Mouse (Mus musculus) intestine, postnatal 0 days (tissue): ENCODE measurements at regions not wholly inside any gene's neighbourhood (a gene's known extent, or its start where the extent isn't known, plus 50 kb on each side); places are given as distances from the start of the nearest gene placed in this dataset.
"Not testable (repeated sequence)": the region's sequence is repeated elsewhere in the genome, so short reads cannot be mapped to it uniquely, and the experiment has no call there.

Experiments used
- ATAC-seq: fragments of 200-750 bp; cut with Nextera tagmentation; 2 replicates; pipeline ENCODE4 v1.8.0; 2017; ENCODE audit warnings: mild to moderate bottlenecking, moderate TSS enrichment, moderate library complexity
- H3K27ac ChIP-seq: fragments of 300-500 bp; sonication (generic); 2 replicates; pipeline ENCODE4 v1.5.1; 2014; ENCODE audit warnings: mild to moderate bottlenecking, low read depth, low read length, moderate library complexity
- H3K27me3 ChIP-seq: fragments of 300-500 bp; sonication (generic); replicated peaks from 2 replicates; pipeline ENCODE4 v1.6.1; 2014; ENCODE audit warnings: low read length, mixed read lengths; ENCODE audit not compliant: control insufficient read depth, insufficient read depth
- H3K36me3 ChIP-seq: fragments of 300-500 bp; sonication (generic); 2 replicates; pipeline ENCODE4 v1.6.1; 2014; ENCODE audit warnings: mild to moderate bottlenecking, moderate library complexity; ENCODE audit not compliant: control insufficient read depth, insufficient read depth
- H3K4me1 ChIP-seq: fragments of 300-500 bp; sonication (generic); replicated peaks from 2 replicates; pipeline ENCODE4 v1.6.1; 2014; ENCODE audit warnings: antibody characterized with exemption, low read length, mixed read lengths; ENCODE audit not compliant: control insufficient read depth, insufficient read depth
- H3K4me2 ChIP-seq: fragments of 300-500 bp; sonication (generic); replicated peaks from 2 replicates; pipeline ENCODE4 v1.6.1; 2014; ENCODE audit warnings: low read depth, mild to moderate bottlenecking, moderate library complexity
- H3K4me3 ChIP-seq: fragments of 300-500 bp; sonication (generic); 2 replicates; pipeline ENCODE4 v1.5.1; 2014; ENCODE audit warnings: low read depth, low read length
- H3K9ac ChIP-seq: fragments of 300-500 bp; sonication (generic); 2 replicates; pipeline ENCODE4 v1.6.1; 2014; ENCODE audit warnings: mild to moderate bottlenecking, low read depth, low read length
- H3K9me3 ChIP-seq: fragments of 300-500 bp; sonication (generic); 2 replicates; pipeline ENCODE4 v1.6.1; 2016; ENCODE audit warnings: mixed run types; ENCODE audit not compliant: control insufficient read depth
- CTCF ChIP-seq: sonication (generic); IDR thresholded peaks from 2 replicates; pipeline ENCODE4 v1.5.1; 2016; ENCODE audit warnings: low read depth, mild to moderate bottlenecking, control low read depth, antibody characterized with exemption, moderate library complexity
- WGBS: fragments of 180-500 bp; shearing (Covaris S2); extraction: QIAGEN DNeasy Blood & Tissue Kit; methylation state at CpG from one replicate; pipeline ENCODE4 v1.1.7; 2014; 5-methylcytosine and 5-hydroxymethylcytosine counted together

DNA sequence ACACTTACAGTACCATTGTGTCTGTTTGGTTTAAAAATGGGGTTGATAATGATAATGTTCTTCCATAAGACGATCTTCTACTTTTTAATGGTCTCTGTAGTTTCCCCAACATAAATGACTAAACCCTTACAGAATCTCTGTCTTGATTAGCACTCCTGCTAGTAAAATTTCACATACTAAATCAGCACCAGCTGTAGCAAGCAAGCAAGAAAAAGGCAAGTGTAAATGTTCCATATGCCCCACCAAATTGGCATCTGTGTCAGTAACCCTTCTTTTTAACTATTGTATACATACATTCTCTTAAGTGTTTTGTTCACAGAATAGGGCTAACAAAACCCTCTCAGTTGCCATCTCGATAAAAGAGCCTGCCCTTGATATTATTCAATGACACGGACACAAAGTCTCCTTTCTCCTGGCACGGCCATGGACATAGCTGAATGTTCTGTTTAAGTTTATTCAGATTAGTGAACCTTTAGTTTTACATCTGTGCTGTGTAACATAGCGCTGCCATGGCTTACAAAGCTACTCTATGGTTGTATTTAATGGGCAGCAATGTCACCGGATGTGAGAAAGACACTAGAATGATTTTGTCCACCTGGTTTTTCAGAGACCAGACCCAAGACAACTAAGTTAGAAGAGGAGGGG, 414.3 kb downstream of the Gtdc1 start:
- Histone ChIP-seq H3K36me3 (no peaks in the 10 kb centered on the region), H3K27me3 (no peaks in the 10 kb centered on the region), H3K9me3 (no peaks in the 10 kb centered on the region), H3K9ac (no peak overlapping the region), H3K4me1 (no peaks in the 10 kb centered on the region), H3K4me2 (no peak overlapping the region), H3K27ac (no peak overlapping the region), H3K4me3 (no peak overlapping the region)
- WGBS: 80% methylated on average over 6 of the region's 6 CpGs
- no peak for ATAC-seq
- no peak for TF ChIP-seq CTCF

GRCm38 (mm10) chr2:44512334-44512733, 415.1 kb downstream of the Gtdc1 start:
- Histone ChIP-seq H3K4me1 (no peaks in the 10 kb centered on the region), H3K9ac (no peak overlapping the region), H3K9me3 (no peaks in the 10 kb centered on the region), H3K4me2 (no peak overlapping the region), H3K4me3 (no peak overlapping the region), H3K36me3 (no peaks in the 10 kb centered on the region), H3K27ac (no peak overlapping the region), H3K27me3 (no peaks in the 10 kb centered on the region)
- WGBS: 47% methylated on average over 8 of the region's 8 CpGs
- no peak for ATAC-seq
- no peak for TF ChIP-seq CTCF

DNA sequence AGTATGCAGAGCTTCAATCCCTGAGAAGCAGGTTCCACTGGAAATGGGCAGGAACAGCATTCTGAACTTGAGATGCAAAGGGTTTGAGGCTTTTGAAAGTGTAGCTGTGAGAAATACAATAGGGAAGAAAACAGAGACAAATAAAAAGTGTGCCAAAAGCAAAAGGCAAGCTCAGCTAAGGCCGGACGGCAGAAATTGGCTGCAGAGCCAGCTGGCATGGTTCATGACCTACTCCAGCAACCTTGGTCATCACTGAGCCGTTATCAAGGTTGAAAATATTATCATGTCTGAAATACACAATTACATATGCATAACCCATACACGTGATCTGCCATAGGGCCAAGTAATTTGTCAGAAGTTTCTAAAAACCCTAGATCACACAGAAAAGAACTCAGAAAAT, 418.4 kb downstream of the Gtdc1 start:
- Histone ChIP-seq H3K9me3 (no peaks in the 10 kb centered on the region), H3K36me3 (no peaks in the 10 kb centered on the region), H3K27ac (no peak overlapping the region), H3K4me1 (no peaks in the 10 kb centered on the region), H3K9ac (no peak overlapping the region), H3K27me3 (no peaks in the 10 kb centered on the region), H3K4me3 (no peak overlapping the region), H3K4me2 (no peak overlapping the region)
- ATAC-seq: no peak
- no peak for TF ChIP-seq CTCF
- 82% methylated on average over 4 of the region's 4 CpGs for WGBS

DNA sequence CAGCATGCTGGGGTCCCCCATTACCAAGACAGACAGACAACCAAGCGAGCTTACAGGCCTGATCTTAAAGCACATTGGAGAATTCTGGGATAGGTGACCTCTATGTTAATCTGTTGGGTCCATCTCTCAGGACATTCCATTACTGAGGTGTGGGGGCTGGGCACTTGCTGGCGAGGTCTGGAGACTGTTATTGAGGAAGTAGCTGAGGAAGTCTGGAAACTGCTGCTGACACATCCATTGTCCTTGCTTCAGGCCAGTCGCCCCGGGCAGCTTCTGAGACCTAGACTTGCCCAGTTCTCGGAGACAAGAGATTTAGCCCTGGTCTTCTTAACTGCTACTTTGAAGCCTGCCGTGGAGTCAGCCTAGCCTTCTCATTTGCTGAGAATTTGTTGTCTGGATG, 423.2 kb downstream of the Gtdc1 start:
- TF ChIP-seq CTCF: no peak
- H3K4me3 ChIP-seq: no peak overlapping the region
- no peaks in the 10 kb centered on the region for H3K27me3 ChIP-seq
- H3K4me2 ChIP-seq: no peak overlapping the region
- no peak overlapping the region for H3K9ac ChIP-seq
- ATAC-seq: no peak
- H3K4me1 ChIP-seq: no peaks in the 10 kb centered on the region
- H3K36me3 ChIP-seq: no peaks in the 10 kb centered on the region
- H3K9me3 ChIP-seq: no peaks in the 10 kb centered on the region
- no peak overlapping the region for H3K27ac ChIP-seq
- WGBS: 64% methylated on average over 6 of the region's 6 CpGs

DNA sequence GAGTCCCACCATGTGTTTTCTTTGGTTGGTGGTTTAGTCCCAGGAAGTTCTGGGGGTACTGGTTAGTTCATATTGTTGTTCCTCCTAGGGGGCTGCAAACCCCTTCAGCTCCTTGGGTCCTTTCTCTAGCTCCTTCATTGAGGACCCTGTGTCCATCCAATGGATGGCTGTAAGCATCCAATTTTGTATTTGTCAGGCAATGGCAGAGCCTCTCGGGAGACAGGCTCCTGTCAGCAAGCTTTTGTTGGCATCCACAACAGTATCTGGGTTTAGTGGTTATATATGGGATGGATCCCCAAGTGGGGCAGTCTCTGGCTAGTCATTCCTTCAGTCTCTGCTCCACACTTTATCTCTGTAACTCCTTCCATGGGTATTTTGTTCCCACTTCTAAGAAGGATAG, 436.7 kb downstream of the Gtdc1 start:
- not testable (repeated sequence) for ATAC-seq, H3K36me3 ChIP-seq
- WGBS: 93% methylated on average over 1 of the region's 1 CpGs

GRCm38 (mm10) chr2:44490230-44490629, 437.2 kb downstream of the Gtdc1 start:
- no peak for ATAC-seq
- WGBS: 94% methylated on average over 4 of the region's 4 CpGs
- no peak for TF ChIP-seq CTCF

More for the DNA sequence above, 436.7 kb downstream of the Gtdc1 start:
- not testable (repeated sequence) for H3K27me3 ChIP-seq, H3K4me3 ChIP-seq, H3K9ac ChIP-seq, H3K27ac ChIP-seq, H3K9me3 ChIP-seq, H3K4me1 ChIP-seq, H3K4me2 ChIP-seq

GRCm38 (mm10) chr2:44485880-44486279, 441.6 kb downstream of the Gtdc1 start:
- Histone ChIP-seq H3K27ac (no peak overlapping the region), H3K4me2 (no peak overlapping the region), H3K9me3 (no peaks in the 10 kb centered on the region), H3K9ac (no peak overlapping the region), H3K27me3 (no peaks in the 10 kb centered on the region), H3K4me3 (no peak overlapping the region), H3K4me1 (no peaks in the 10 kb centered on the region), H3K36me3 (no peaks in the 10 kb centered on the region)
- WGBS: 68% methylated on average over 14 of the region's 14 CpGs
- TF ChIP-seq CTCF: no peak
- ATAC-seq: no peak

More at GRCm38 (mm10) chr2:44490230-44490629, 437.2 kb downstream of the Gtdc1 start:
- no peak overlapping the region for H3K9ac ChIP-seq
- no peaks in the 10 kb centered on the region for H3K4me1 ChIP-seq
- no peak overlapping the region for H3K27ac ChIP-seq
- no peaks in the 10 kb centered on the region for H3K27me3 ChIP-seq
- H3K4me3 ChIP-seq: no peak overlapping the region
- H3K9me3 ChIP-seq: no peaks in the 10 kb centered on the region
- H3K4me2 ChIP-seq: no peak overlapping the region
- no peaks in the 10 kb centered on the region for H3K36me3 ChIP-seq
